Mouse (Mus musculus) limb, embryonic 14.5 days (tissue): ENCODE data around the gene Rhox3e. TPM values are rescaled to one million over a fixed set of nuclear protein-coding genes. Genes with fewer than 3 reads are reported as not detected.

Experiments
- polyA plus RNA-seq, 2 experiments: library from polyadenylated mRNA; depleted of rRNA in 1 of 2; stranded (reverse) in 1 of 2; unstranded in 1 of 2; fragments of >200 nt; fragmentation: Nextera tagmentation in 1 of 2; extraction: Ambion mirVana in 1 of 2; gene quantifications; 2 replicates each; pipeline versions ENCODE4 v1.2.1 to v1.2.3; 2012 to 2014

Rhox3e gene
- polyA plus RNA-seq, 2 experiments, result not detected

Other genes starting within 250 kb of the Rhox3e start
- gene Rhox3a2, start 162.0 kb upstream of the Rhox3e start, polyA plus RNA-seq (2012; rRNA removed), result not detected in 2 replicates
- not detected in 2 replicates for gene Rhox3a2, start 162.0 kb upstream of the Rhox3e start, polyA plus RNA-seq (2014; fragmentation: Nextera tagmentation; extraction: Ambion mirVana)
- gene Rhox4a2, start 151.2 kb upstream of the Rhox3e start, polyA plus RNA-seq (2012; rRNA removed), result 0.41 and 0.89 TPM in 2 replicates
- 0.86 and 1.2 TPM in 2 replicates for gene Rhox4a2, start 151.2 kb upstream of the Rhox3e start, polyA plus RNA-seq (2014; fragmentation: Nextera tagmentation; extraction: Ambion mirVana)
- not detected in 2 replicates for gene Rhox2b, start 130.0 kb upstream of the Rhox3e start, polyA plus RNA-seq (2012; rRNA removed)
- gene Rhox2b, start 130.0 kb upstream of the Rhox3e start, polyA plus RNA-seq (2014; fragmentation: Nextera tagmentation; extraction: Ambion mirVana), result not detected in 2 replicates
- 0.28 and 0.79 TPM in 2 replicates for gene Rhox4b, start 109.5 kb upstream of the Rhox3e start, polyA plus RNA-seq (2012; rRNA removed)
- 0.70 and 0.98 TPM in 2 replicates for gene Rhox4b, start 109.5 kb upstream of the Rhox3e start, polyA plus RNA-seq (2014; fragmentation: Nextera tagmentation; extraction: Ambion mirVana)
- gene Rhox2c, start 88.3 kb upstream of the Rhox3e start, polyA plus RNA-seq (2012; rRNA removed), result not detected in 2 replicates
- not detected in 2 replicates for gene Rhox2c, start 88.3 kb upstream of the Rhox3e start, polyA plus RNA-seq (2014; fragmentation: Nextera tagmentation; extraction: Ambion mirVana)
- gene Rhox3c, start 83.4 kb upstream of the Rhox3e start, polyA plus RNA-seq (2012; rRNA removed), result not detected in 2 replicates
- not detected in 2 replicates for gene Rhox3c, start 83.4 kb upstream of the Rhox3e start, polyA plus RNA-seq (2014; fragmentation: Nextera tagmentation; extraction: Ambion mirVana)
- not detected in 2 replicates for gene Rhox4c, start 61.7 kb upstream of the Rhox3e start, polyA plus RNA-seq (2012; rRNA removed)
- gene Rhox4c, start 61.7 kb upstream of the Rhox3e start, polyA plus RNA-seq (2014; fragmentation: Nextera tagmentation; extraction: Ambion mirVana), result not detected in 2 replicates
- gene Rhox2d, start 48.6 kb upstream of the Rhox3e start, polyA plus RNA-seq (2012; rRNA removed), result not detected in 2 replicates
- not detected in 2 replicates for gene Rhox2d, start 48.6 kb upstream of the Rhox3e start, polyA plus RNA-seq (2014; fragmentation: Nextera tagmentation; extraction: Ambion mirVana)
- not detected in 2 replicates for gene Rhox4d, start 27.7 kb upstream of the Rhox3e start, polyA plus RNA-seq (2012; rRNA removed)
- 0.18 TPM in 1 of 2 replicates, not detected in the other for gene Rhox4d, start 27.7 kb upstream of the Rhox3e start, polyA plus RNA-seq (2014; fragmentation: Nextera tagmentation; extraction: Ambion mirVana)
- gene Rhox2e, start 11.6 kb upstream of the Rhox3e start, polyA plus RNA-seq (2012; rRNA removed), result not detected in 2 replicates
- not detected in 2 replicates for gene Rhox2e, start 11.6 kb upstream of the Rhox3e start, polyA plus RNA-seq (2014; fragmentation: Nextera tagmentation; extraction: Ambion mirVana)
- not detected in 2 replicates for gene Rhox4e, start 15.4 kb downstream of the Rhox3e start, polyA plus RNA-seq (2012; rRNA removed)
- gene Rhox4e, start 15.4 kb downstream of the Rhox3e start, polyA plus RNA-seq (2014; fragmentation: Nextera tagmentation; extraction: Ambion mirVana), result 0.23 TPM in 1 of 2 replicates, not detected in the other
- gene Rhox2f, start 29.4 kb downstream of the Rhox3e start, polyA plus RNA-seq (2012; rRNA removed), result not detected in 2 replicates
- not detected in 2 replicates for gene Rhox2f, start 29.4 kb downstream of the Rhox3e start, polyA plus RNA-seq (2014; fragmentation: Nextera tagmentation; extraction: Ambion mirVana)
- not detected in 2 replicates for gene Rhox3f, start 39.0 kb downstream of the Rhox3e start, polyA plus RNA-seq (2012; rRNA removed)
- gene Rhox3f, start 39.0 kb downstream of the Rhox3e start, polyA plus RNA-seq (2014; fragmentation: Nextera tagmentation; extraction: Ambion mirVana), result not detected in 2 replicates
- gene Rhox4f, start 65.7 kb downstream of the Rhox3e start, polyA plus RNA-seq (2012; rRNA removed), result not detected in 2 replicates
- not detected in 2 replicates for gene Rhox4f, start 65.7 kb downstream of the Rhox3e start, polyA plus RNA-seq (2014; fragmentation: Nextera tagmentation; extraction: Ambion mirVana)
- not detected in 2 replicates for gene Rhox3g, start 86.6 kb downstream of the Rhox3e start, polyA plus RNA-seq (2012; rRNA removed)
- not detected in 2 replicates for gene Rhox3g, start 86.6 kb downstream of the Rhox3e start, polyA plus RNA-seq (2014; fragmentation: Nextera tagmentation; extraction: Ambion mirVana)
- not detected in 2 replicates for gene Rhox2g, start 101.5 kb downstream of the Rhox3e start, polyA plus RNA-seq (2012; rRNA removed)
- gene Rhox2g, start 101.5 kb downstream of the Rhox3e start, polyA plus RNA-seq (2014; fragmentation: Nextera tagmentation; extraction: Ambion mirVana), result not detected in 2 replicates
- gene Rhox4g, start 109.3 kb downstream of the Rhox3e start, polyA plus RNA-seq (2012; rRNA removed), result not detected in 2 replicates
- gene Rhox4g, start 109.3 kb downstream of the Rhox3e start, polyA plus RNA-seq (2014; fragmentation: Nextera tagmentation; extraction: Ambion mirVana), result not detected in 2 replicates
- not detected in 2 replicates for gene Rhox3h, start 126.7 kb downstream of the Rhox3e start, polyA plus RNA-seq (2012; rRNA removed)
- not detected in 2 replicates for gene Rhox3h, start 126.7 kb downstream of the Rhox3e start, polyA plus RNA-seq (2014; fragmentation: Nextera tagmentation; extraction: Ambion mirVana)
- not detected in 2 replicates for gene Rhox2h, start 131.3 kb downstream of the Rhox3e start, polyA plus RNA-seq (2012; rRNA removed)
- gene Rhox2h, start 131.3 kb downstream of the Rhox3e start, polyA plus RNA-seq (2014; fragmentation: Nextera tagmentation; extraction: Ambion mirVana), result not detected in 2 replicates